Mouse (Mus musculus) hindbrain, embryonic 14.5 days (tissue): Measurements from ENCODE around the gene Ankrd36. TPM values are rescaled to one million over a fixed set of nuclear protein-coding genes. Genes with fewer than 3 reads are reported as not detected.
A peak's percentile ranks its signal among the peaks of the same experiment; 100 is the strongest.

ENCODE experiments used
- ATAC-seq: fragments of 200-750 bp; cut with Nextera tagmentation; 2 replicates; pipeline ENCODE4 v1.8.0; 2017; ENCODE audit warnings: moderate number of reproducible peaks, mild to moderate bottlenecking, moderate TSS enrichment, moderate library complexity; ENCODE audit not compliant: low FRiP score
- DNase-seq: peaks from one replicate; pipeline ENCODE4 v3.0.0-alpha.2; 2015; ENCODE audit warnings: low spot score
- H3K27ac ChIP-seq: fragments of 300-500 bp; sonication (generic); 2 replicates; pipeline ENCODE4 v1.5.1; 2014; ENCODE audit warnings: mild to moderate bottlenecking, moderate library complexity
- H3K27me3 ChIP-seq: fragments of 300-500 bp; sonication (generic); 2 replicates; pipeline ENCODE4 v1.6.1; 2014; ENCODE audit warnings: mild to moderate bottlenecking, low read length, mixed read lengths; ENCODE audit not compliant: control insufficient read depth, insufficient read depth
- H3K36me3 ChIP-seq: fragments of 300-500 bp; sonication (generic); replicated peaks from 2 replicates; pipeline ENCODE4 v1.6.1; 2014; ENCODE audit not compliant: control insufficient read depth, insufficient read depth
- H3K4me1 ChIP-seq: fragments of 300-500 bp; sonication (generic); replicated peaks from 2 replicates; pipeline ENCODE4 v1.6.1; 2014; ENCODE audit warnings: antibody characterized with exemption, low read length, mixed read lengths; ENCODE audit not compliant: control insufficient read depth, insufficient read depth
- H3K4me2 ChIP-seq: fragments of 300-500 bp; sonication (generic); replicated peaks from 2 replicates; pipeline ENCODE4 v1.6.1; 2014; ENCODE audit warnings: mild to moderate bottlenecking, moderate library complexity
- H3K4me3 ChIP-seq: fragments of 300-500 bp; sonication (generic); replicated peaks from 2 replicates; pipeline ENCODE4 v1.5.1; 2014; ENCODE audit warnings: mild to moderate bottlenecking, low read length
- H3K9ac ChIP-seq: fragments of 300-500 bp; sonication (generic); 2 replicates; pipeline ENCODE4 v1.6.1; 2014
- H3K9me3 ChIP-seq: fragments of 300-500 bp; sonication (generic); 2 replicates; pipeline ENCODE4 v1.6.1; 2016; ENCODE audit warnings: low read length; ENCODE audit not compliant: control insufficient read depth
- WGBS: fragments of 180-500 bp; shearing (Covaris S2); extraction: QIAGEN DNeasy Blood & Tissue Kit; methylation state at CpG from one replicate; pipeline ENCODE4 v1.1.7; 2014; 5-methylcytosine and 5-hydroxymethylcytosine counted together
- polyA plus RNA-seq: library from polyadenylated mRNA; unstranded; fragments of >200 nt; fragmentation: Nextera tagmentation; extraction: Ambion mirVana; gene quantifications from 2 replicates; pipeline ENCODE4 v1.2.1, GENCODE M21; 2014

Ankrd36 gene
- polyA plus RNA-seq, 1 experiment from 2014 or later: not detected

GRCm38 (mm10) chr11:5700808-5701207 is 131.3 kb downstream of the Ankrd36 start:
- Histone ChIP-seq H3K4me3 (no peak overlapping the region), H3K36me3 (peaks cover 25% of the 10 kb centered on the region), H3K27ac (no peak overlapping the region), H3K4me1 (peaks cover 4% of the 10 kb centered on the region; the same call in 1 of the 2 replicates), H3K9me3 (no peaks in the 10 kb centered on the region), H3K9ac (no peak overlapping the region), H3K27me3 (no peaks in the 10 kb centered on the region), H3K4me2 (no peak overlapping the region)
- DNase-seq: no peak
- ATAC-seq: no peak
- WGBS: 92% methylated on average over 7 of the region's 7 CpGs

DNA sequence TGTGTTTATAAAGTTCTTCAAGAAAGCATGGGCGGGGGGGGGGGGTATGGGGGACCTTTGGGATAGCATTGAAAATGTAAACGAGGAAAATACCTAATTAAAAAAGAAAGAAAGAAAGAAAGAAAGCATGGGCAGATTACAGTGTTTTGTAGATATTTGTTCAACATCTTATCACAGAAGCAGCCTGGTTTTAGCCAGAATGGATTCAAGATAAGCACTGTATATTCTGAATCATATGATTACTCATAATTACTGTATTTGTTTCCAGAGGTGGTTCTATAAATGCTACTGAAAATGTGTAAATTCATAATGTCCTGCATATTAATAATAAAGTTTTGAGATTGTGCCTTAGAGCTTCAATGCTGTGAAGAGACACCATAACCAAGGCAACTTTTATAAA is 131.8 kb downstream of the Ankrd36 start:
- ATAC-seq (no peak), DNase-seq (no peak)
- no peak overlapping the region for H3K9ac ChIP-seq
- no peak overlapping the region for H3K4me2 ChIP-seq
- H3K4me1 ChIP-seq: peaks cover 9% of the 10 kb centered on the region
- 64% methylated on average over 2 of the region's 2 CpGs for WGBS
- no peak overlapping the region for H3K27ac ChIP-seq
- H3K9me3 ChIP-seq: no peaks in the 10 kb centered on the region
- H3K4me3 ChIP-seq: no peak overlapping the region
- H3K36me3 ChIP-seq: peaks cover 25% of the 10 kb centered on the region
- H3K27me3 ChIP-seq: no peaks in the 10 kb centered on the region

DNA sequence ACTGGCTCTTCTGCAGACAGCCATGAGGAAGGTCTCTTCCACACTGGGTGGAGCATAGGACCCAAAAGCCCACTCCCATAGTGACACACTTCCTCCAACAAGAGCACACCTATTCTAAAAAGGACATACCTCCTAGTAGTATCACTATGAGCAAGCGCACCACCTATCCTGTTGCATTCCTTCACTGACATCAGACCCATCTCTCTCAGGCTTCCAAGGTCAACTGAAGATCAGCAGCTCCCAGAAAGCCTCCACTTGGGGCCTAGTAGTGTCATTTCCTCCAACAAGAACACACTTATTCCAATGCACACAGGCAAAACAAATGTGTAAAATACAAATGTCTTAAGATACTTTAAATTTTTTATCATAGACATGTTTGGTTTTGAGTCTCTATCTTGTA is 132.3 kb downstream of the Ankrd36 start:
- WGBS: 100% methylated on average over 1 of the region's 1 CpGs
- no peak for ATAC-seq
- DNase-seq: no peak
- Histone ChIP-seq H3K9me3 (no peaks in the 10 kb centered on the region), H3K4me1 (peaks cover 14% of the 10 kb centered on the region), H3K27me3 (no peaks in the 10 kb centered on the region), H3K4me3 (no peak overlapping the region), H3K27ac (no peak overlapping the region), H3K9ac (no peak overlapping the region), H3K4me2 (no peak overlapping the region), H3K36me3 (peaks cover 25% of the 10 kb centered on the region)

DNA sequence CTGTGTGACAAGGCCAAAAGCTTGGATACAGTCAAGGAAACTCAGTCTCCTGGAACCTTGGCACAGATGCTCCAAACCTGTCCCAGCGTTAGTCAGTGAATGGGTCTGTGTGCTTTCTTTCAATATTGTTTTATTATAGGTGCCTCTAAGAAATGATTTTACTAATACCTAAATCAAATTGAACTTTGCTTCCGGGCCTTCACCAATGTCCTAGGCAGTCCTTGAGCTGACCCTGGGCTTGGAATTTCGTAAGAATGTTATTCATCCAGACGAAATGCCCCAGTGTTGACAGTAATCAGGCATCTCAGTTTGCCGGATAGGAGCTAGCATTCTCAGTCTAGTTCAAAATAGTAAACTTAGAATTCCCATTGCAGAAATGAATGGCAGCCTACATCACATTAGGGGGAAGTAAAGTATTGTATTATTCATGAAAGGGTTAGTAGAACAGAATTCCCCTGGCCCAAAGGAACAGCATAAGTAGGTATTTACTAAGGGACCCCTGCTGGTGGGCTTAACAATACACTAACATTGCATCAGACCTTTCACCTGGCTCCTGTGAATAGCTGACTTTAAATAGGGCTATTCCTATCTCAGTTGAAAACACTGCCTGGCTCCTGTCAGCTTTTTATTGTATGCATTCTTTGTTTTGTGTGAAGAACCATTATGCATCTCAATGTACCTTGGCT is 132.9 kb downstream of the Ankrd36 start:
- Histone ChIP-seq H3K36me3 (peaks cover 25% of the 10 kb centered on the region), H3K4me1 (peaks cover 14% of the 10 kb centered on the region), H3K27me3 (no peaks in the 10 kb centered on the region), H3K4me2 (no peak overlapping the region), H3K4me3 (no peak overlapping the region), H3K9ac (no peak overlapping the region), H3K9me3 (no peaks in the 10 kb centered on the region), H3K27ac (no peak overlapping the region)
- 83% methylated on average over 5 of the region's 5 CpGs for WGBS
- ATAC-seq (no peak), DNase-seq (no peak)

DNA sequence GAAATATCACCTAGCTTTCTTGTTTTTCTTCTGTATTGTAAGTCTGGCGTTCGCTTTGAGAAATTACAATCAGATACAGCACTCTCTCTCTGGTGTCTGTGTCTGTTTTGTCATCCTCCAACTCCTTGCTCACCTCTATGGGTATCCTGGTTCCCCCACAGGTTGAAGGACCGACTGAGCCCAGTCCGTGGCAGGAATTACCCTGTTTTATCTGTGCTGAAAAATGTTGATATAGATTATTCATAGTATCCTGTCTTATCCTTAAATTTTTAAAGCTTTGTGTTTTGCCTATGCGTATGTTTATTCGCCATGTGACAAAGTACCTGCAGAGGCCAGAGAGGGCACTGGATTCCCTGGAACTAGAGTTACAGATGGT is 133.5 kb downstream of the Ankrd36 start:
- H3K9me3 ChIP-seq: no peaks in the 10 kb centered on the region
- ATAC-seq (no peak), DNase-seq (no peak)
- no peak overlapping the region for H3K27ac ChIP-seq
- H3K36me3 ChIP-seq: peaks cover 25% of the 10 kb centered on the region
- WGBS: 90% methylated on average over 6 of the region's 6 CpGs
- H3K4me2 ChIP-seq: no peak overlapping the region
- H3K4me3 ChIP-seq: no peak overlapping the region
- peaks cover 14% of the 10 kb centered on the region for H3K4me1 ChIP-seq
- no peaks in the 10 kb centered on the region for H3K27me3 ChIP-seq
- H3K9ac ChIP-seq: no peak overlapping the region

DNA sequence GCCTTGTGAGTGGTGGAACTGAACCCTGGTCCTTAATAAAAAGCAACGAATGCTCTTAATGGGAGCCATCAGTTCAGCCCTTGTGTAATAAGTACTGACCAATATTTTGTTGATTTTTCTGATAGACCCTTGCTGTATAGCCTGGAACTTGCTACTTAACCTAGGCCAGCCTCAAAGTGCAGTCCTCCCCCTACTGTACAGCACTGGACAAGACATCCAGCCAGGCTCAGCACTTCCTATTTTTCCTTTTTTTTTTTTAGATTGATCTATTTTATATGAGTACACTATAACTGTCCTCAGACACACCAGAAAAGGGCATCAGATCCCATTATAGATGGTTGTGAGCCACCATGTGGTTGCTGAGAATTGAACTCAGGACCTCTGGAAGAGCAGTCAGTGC is 133.9 kb downstream of the Ankrd36 start:
- ATAC-seq (no peak), DNase-seq (no peak)
- H3K9ac ChIP-seq: no peak overlapping the region
- peaks cover 14% of the 10 kb centered on the region for H3K4me1 ChIP-seq
- no peaks in the 10 kb centered on the region for H3K27me3 ChIP-seq
- no peak overlapping the region for H3K27ac ChIP-seq
- 91% methylated on average over 1 of the region's 1 CpGs for WGBS
- peaks cover 25% of the 10 kb centered on the region for H3K36me3 ChIP-seq
- no peak overlapping the region for H3K4me3 ChIP-seq
- no peak overlapping the region for H3K4me2 ChIP-seq
- no peaks in the 10 kb centered on the region for H3K9me3 ChIP-seq

DNA sequence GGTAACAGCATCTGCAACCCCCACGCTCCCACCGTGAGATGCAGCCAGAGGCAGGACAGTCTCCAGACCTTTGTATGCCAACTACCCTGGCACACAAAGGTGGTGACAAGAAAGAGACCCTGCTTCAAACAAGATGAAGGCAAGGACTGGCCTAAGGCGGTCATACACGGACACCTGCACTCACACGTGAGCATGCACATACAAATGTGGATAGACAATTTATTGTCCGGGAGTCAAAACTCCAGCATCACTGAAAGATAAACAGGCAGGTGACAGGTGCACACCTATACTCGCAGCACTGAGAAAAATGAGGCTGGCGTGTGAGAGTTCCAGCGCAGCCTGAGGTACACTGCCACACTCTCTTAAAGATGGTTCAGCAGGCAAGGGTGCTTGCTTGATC is 136.5 kb downstream of the Ankrd36 start:
- H3K27ac ChIP-seq: no peak overlapping the region
- DNase-seq (no peak), ATAC-seq (no peak)
- 94% methylated on average over 9 of the region's 9 CpGs for WGBS
- H3K9ac ChIP-seq: peak overlapping the region; percentile 86
- no peaks in the 10 kb centered on the region for H3K9me3 ChIP-seq
- H3K4me1 ChIP-seq: peaks cover 14% of the 10 kb centered on the region
- no peaks in the 10 kb centered on the region for H3K27me3 ChIP-seq
- H3K4me3 ChIP-seq: peak overlapping the region; percentile 86
- H3K36me3 ChIP-seq: peaks cover 25% of the 10 kb centered on the region
- peak overlapping the region; percentile 70 for H3K4me2 ChIP-seq

GRCm38 (mm10) chr11:5706874-5707529 is 137.5 kb downstream of the Ankrd36 start:
- Histone ChIP-seq H3K9me3 (no peaks in the 10 kb centered on the region), H3K27me3 (no peaks in the 10 kb centered on the region), H3K4me1 (peaks cover 14% of the 10 kb centered on the region), H3K4me3 (peak overlapping the region; percentile 86), H3K27ac (peak overlapping the region; percentile 79), H3K4me2 (peak overlapping the region; percentile 70), H3K36me3 (peaks cover 25% of the 10 kb centered on the region), H3K9ac (peak overlapping the region; percentile 86)
- DNase-seq: no peak
- peak; percentile 75 for ATAC-seq
- WGBS: under 1% methylated on average over 43 of the region's 43 CpGs

DNA sequence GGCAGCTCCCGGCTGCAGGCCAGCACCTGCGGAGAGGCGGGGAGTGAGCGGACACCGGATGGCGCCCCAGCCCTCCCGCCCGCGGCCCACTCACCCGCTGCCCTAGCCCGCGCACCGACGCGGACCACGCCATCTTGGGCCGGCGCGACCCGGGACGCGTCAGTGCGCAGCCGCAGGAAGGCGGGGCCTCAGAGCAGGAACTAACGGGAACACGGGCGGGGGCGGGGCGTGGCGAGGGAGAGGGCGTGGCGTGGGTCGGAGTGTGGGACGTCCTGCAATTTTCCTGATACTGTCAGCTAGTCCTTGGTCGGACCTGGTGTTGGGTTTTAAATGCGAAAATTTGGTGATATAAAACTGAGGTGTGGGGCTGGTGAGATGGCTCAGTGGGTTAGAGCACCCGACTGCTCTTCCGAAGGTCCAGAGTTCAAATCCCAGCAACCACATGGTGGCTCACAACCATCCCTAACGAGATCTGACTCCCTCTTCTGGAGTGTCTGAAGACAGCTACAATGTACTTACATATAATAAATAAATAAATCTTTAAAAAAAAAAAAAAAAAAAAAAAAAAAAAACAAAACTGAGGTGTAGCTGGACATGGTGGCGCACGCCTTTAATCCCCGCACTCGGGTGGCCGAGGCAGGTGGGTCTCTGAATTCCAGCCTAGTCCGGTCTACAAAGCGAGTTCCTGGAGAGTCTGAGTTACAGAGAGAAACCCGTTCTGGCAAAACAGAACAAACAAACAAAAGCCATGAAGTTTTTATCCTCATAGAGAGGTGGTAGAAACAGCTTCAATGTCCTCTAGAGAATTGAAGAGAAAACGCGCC is 138.3 kb downstream of the Ankrd36 start:
- peaks cover 14% of the 10 kb centered on the region for H3K4me1 ChIP-seq
- DNase-seq (peak; percentile 91), ATAC-seq (peak; percentile 95)
- peaks cover 23% of the 10 kb centered on the region for H3K36me3 ChIP-seq
- 25% methylated on average over 41 of the region's 50 CpGs for WGBS
- H3K9ac ChIP-seq: peak overlapping the region; percentile 86
- H3K4me2 ChIP-seq: peak overlapping the region; percentile 70
- peak overlapping the region; percentile 86 for H3K4me3 ChIP-seq
- no peaks in the 10 kb centered on the region for H3K27me3 ChIP-seq
- peak overlapping the region; percentile 79 for H3K27ac ChIP-seq
- no peaks in the 10 kb centered on the region for H3K9me3 ChIP-seq
